Mouse (Mus musculus) neutrophil, adult 5-6 weeks (primary cell): ENCODE results near the gene Med14. TPM values are rescaled to one million over a fixed set of nuclear protein-coding genes. Genes with fewer than 3 reads are reported as not detected.

Source experiments
- ATAC-seq: fragments of 151-379, 151-347 bp; 2 replicates; pipeline ENCODE4 v1.8.0; 2017; ENCODE audit warnings: mild to moderate bottlenecking, moderate TSS enrichment; ENCODE audit not compliant: insufficient number of reproducible peaks, poor library complexity, low FRiP score, severe bottlenecking; ENCODE audit errors: extremely low read depth
- total RNA-seq: library from RNA; stranded (forward); fragments of 200-1000 nt; gene quantifications from 2 replicates; pipeline ENCODE4 v1.2.3, GENCODE M21; 2017

Gene Med14
- total RNA-seq, 1 experiment from 2014 or later = 25.3 TPM

DNA sequence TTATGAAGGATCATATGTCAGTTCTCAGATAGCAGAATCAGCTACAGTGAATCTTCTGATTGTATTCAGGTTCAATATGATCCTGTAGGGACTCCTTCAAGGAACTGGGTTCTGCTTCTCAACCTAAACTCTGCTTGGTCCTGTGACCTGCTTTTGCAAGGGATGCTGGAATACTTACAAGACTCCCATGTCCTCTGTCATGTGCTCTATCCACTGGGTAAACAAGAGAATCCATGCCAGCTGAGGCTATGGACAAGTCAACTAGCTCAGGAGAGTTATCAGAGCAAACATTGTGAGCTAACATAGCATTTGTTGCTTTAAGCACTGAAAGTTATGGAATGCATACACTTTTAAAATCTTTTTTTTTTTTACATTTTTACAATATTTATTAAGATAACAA is 75.8 kb downstream of the Med14 start:
- ATAC-seq = no peak

DNA sequence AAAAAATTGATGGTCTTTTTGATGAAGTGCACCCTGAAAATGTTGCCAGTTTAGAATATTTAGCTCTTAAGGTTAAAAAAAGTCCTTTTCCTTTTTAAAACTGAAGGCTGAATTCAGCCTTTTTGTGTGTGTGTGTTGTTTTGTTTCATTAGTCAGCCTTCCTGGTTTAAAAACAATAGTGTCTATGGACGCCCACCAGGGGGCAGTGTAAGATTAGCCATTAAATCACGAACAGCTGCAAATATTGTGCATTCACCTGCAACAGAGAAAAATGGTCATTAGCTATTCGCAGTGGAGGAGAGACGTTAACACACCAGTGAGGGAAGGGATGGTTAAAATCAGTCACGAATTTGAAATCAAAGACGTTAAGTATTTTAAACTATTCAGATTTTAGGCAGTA is 84.5 kb downstream of the Med14 start:
- ATAC-seq = peak; percentile 39; the same call in 1 of the 2 replicates

DNA sequence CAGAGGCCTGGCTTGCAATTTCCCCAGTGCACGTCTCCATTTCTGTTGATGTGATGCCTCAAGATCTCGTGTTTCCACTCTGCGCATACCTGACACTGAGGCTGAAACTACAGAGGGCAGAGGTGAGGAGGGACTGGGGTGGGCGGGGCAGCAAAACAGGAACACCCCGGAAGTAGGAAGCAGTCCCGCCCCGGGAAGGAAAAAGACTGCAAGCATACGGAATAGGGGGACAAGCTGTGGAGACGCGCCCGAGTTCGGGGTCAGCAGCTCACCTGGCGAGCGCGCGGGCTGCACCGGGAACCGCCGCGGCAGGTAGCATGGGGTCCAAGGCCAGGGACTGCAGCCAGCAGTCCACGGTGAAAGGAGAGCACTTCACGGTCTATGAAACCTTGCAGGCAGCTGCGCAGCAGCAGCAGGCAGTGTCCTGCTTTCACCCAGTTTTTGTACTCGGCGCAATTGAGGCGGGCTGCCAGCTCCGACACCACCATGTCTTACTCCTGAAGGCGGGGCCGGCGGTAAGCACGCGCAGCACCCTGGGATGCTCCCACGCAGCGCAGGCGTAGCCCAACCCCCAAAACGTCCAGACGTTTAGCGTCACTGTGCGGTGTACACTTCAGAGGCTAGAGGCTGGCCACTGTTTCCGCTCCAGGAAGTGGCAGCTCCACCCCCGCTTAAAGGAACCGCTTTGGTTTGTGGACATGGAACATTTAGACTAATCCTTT is 88.7 kb downstream of the Med14 start, which contains the start of gene 1810030O07Rik:
TSS of gene 1810030O07Rik (minus strand) at position 615 of the 722 bp plus-strand sequence.
- peak; percentile 100 for ATAC-seq

DNA sequence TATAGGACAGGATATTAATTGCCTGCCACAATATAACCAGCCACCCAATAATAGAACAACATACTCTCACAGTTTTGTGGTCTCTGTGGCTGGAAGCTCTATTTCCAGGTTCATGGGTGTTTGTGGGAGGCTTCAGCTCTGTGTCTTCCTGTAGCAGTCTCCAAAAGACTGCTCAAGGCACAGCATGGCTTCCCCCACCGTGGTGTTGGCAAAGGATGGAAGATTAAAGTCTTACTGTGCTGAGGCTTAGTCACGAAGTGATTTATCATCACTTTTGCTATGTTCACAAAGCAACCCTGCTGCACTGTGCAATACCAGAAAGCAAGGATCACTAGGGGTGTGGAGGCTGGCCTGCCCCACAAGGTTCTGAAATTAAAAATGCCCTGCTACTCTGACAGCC is 108.0 kb downstream of the Med14 start:
- ATAC-seq = no peak

DNA sequence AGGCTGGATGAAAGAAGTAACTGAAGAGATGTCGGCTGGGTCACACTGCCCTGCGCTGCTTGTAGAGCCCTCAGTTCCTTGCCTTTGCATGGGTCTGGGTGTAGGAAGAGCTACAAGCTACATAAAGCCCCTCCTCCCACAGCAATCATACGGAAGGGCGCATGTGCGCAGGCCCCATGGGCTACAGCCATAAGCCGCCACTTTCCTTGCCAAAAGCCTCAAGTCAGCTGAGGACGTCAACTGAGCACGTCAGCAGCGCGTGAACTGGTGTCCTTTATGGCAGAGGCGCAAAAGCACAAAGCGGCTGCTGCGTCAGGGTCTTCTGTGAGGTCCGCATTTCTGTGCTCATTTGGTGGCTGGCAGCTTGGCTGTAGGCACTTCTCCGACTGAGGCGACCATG is 110.0 kb downstream of the Med14 start:
- ATAC-seq = no peak

DNA sequence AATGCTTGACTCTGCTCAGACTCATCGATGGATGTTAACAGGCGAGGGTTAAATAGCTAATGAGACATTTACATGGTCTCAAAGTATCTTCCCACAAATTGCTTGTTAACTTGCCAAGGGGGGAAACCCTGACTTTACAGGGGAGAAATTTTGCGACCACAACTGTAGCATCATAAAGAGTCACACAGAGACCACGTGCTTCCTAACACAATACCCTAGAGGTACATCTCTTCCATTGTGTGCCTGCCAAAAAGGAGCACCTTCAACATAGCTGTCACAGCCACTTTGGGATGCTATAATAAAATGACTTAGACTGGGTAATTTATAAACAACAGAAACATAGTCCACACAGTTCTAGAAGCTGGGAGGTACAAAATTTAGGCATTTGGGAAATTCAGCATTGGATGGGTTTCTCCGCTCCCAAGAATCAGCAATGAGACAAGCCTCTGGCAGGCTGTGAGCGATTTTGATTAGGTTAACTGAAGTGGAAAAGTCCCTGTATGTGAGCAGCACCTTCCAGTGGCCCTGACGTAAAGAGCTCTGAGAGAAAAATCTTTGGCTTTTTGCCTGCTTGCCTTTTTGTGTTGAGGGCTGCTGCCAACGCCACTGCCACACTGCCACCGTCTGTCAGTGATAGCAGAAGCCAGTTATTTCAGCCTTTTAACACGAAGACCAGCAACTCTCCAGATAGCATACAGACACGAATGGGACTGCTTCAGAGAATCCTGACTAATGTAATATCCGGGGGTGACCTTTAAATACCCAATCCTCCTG is 116.2 kb downstream of the Med14 start:
- ATAC-seq = no peak

DNA sequence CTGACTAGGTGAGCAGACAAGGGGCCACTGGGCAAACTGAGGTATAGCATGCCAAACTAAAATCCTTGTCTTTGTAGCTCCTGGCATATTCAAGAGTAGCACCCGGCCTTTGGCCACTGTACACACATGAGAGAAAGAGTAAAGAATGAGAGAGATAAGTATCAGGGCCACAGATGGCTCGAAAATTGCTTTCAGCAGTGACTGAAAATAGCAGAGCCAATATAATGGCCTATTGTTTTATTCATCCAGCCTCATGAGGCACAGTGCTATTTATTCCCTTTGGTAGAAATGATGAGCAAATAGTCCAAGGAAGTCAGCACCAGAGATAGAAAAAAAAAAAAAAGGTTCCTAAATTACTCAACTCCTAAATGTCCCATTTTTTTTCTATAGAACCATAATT is 116.9 kb downstream of the Med14 start:
- no peak for ATAC-seq

Other genes starting within 250 kb of the Med14 start
- 76.4 and 80.1 TPM in 2 replicates for gene Atp6ap2, start 174.3 kb downstream of the Med14 start, total RNA-seq
- 27.6 and 28.5 TPM in 2 replicates for gene 1810030O07Rik, start 88.4 kb downstream of the Med14 start, total RNA-seq